Mouse (Mus musculus) ovary, postnatal 14 days (tissue): ENCODE data around the gene Tmem178b.

Experiments used
- DNase-seq: peaks from one replicate; pipeline ENCODE4 v3.0.0; 2022; ENCODE audit warnings: low spot score

The Tmem178b gene

GRCm38 (mm10) chr6:39919011-39919709 lies 46.1 kb downstream of the Tmem178b start:
- no peak for DNase-seq

- no peak for DNase-seq
Observed at GRCm38 (mm10) chr6:39926442-39926841, 53.4 kb downstream of the Tmem178b start.

DNA sequence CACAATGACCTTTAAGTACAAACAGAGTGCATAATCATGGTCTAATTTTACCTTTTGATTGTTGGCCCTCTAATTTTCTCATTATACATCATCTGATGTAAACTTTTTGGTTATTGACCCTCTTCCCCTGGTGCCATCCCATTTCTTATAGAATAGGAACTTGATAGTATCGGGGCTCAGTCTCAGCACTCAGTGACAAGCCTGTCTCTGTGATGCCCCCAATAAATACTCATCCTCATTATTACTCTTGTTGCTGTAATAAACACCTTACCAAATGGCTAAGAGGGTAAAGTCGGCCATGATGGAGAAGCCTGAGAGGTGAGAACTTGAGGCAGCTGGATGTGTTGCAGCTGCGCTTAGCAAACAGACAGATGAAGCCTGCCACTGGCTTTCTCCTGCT lies 63.5 kb downstream of the Tmem178b start:
- no peak for DNase-seq

DNA sequence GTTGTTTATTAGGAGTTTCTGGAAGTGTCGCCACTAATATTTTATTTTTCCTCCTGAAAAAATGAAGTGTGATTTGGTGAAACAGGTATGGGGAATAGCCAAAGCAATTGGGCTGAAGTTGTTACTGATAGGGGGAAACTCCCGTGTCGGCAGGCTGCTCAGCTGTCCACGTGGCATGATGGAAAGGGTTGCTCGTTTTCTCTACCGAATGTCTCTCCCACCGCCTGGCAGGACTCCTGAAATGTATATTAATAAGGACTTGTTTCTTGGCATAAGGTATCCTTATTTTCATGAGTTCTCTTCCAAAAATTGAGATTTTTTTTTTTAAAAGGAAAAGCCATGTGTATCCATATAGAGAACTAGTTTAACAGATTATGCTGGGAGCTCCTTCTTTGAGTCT lies 67.8 kb downstream of the Tmem178b start:
- no peak for DNase-seq

DNA sequence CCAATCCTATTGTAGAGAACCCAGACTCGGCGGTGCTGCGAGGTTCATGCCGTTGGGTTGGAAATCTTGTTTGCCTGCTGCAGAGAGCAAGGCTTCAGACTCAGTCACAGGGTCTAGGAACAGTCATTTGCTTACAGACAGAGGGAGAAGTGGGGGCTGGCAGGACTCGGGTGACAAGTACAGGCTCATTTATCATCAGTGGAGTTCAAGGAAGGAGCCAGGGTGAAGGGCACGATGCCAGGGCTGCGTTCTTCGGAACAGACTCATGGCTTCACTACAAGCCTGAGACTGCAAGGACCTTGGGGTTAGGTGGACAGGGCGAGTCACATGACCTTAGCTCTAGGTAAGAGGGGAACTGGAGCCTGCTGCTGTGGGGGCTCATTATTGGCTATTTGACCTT lies 71.8 kb downstream of the Tmem178b start:
- DNase-seq = no peak

DNA sequence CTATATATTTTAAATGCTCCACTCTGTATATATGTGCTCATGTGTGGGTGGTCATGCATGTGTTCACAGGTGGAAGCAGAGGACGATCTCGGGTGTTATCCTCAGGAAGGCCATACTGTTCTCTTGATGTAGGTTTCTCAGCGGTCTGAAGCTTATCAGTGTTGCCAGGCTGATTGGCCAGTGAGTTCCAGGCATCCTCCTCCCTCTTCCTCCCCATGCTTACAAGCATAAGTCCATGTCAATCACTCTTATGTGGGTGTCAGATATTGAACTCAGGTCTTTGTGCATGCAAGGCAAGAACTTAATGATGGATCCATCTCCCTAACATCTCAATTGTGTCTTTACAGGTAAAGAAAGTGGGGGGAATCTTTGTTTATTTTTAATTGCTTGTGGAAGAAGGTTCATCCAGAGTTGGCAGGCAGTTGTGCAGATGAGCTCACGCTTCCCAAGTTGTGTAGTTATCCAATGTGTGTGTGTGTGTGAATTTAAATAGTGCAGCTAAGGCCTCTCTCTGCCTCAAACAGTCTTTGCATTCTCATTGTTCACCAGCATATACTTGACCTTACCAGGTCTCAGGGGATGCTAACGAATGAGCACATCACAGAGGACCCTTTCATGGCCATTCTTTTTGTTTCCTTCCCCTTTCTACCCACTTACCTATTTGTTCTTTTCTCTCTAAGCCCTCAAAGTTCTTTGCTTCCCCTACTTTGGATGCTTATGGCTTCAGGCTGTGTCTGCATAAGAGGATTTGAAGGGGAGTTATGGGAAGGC lies 72.8 kb downstream of the Tmem178b start:
- no peak for DNase-seq

GRCm38 (mm10) chr6:39946601-39947000 lies 73.5 kb downstream of the Tmem178b start:
- DNase-seq = no peak

DNA sequence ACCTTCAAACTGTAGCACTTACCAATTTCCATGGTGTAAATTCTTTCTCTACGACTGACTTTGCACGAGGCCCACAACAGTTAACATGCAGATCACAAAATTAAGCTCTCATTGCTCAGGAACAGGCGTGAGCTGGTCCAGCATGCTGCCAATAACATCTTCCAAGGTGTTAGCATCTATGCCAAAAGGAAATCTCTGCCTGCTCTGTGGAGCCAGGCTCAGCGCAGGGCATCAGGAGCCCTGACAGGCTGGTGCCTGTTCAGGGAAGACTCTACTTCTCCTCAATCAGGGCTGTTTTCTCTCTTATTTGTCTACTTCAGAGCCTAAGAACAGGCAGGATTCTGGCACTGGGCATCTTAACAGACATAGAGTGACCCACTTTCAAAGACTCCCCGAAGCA lies 80.9 kb downstream of the Tmem178b start:
- DNase-seq = no peak

- DNase-seq = no peak
Observed at GRCm38 (mm10) chr6:39955211-39955610, 82.1 kb downstream of the Tmem178b start.

DNA sequence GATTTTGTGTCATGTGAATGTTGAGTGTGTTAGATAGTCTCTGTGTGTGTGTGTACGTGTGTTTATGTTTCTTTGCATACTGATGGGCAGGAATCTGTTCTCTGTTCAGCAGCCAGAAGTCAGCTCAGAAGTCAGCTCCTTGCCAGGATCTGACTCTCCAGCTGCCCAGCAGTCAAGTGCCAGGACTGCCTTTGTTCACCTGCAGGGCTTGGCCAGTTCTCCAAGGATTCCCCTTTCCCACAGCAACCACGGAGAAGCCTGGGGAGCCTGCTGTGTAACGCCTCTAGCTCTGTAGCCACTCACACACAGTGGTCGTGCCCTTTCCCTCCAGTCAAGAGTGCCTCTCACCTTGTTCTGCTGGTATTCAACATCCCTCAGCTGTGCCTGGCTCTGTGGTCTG lies 91.5 kb downstream of the Tmem178b start:
- DNase-seq = no peak

DNA sequence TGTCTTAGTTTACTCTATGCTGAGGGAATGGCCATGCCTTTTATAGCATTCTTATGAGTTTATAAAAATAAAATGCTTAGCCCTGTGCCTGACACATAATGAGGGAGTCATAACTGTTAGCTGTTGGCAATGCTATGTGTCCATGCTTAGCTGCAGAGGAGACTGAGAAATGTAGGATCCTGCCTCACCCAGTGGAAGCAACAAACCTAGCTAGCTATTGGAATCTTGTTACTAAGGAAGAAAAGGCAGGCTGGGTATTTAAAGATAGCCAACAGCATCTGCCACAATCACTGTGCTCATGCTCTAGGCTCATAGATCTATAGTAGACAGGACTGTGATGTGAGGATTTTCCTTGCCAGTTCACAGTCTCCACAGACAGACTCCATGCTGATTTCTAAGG lies 97.2 kb downstream of the Tmem178b start:
- no peak for DNase-seq

DNA sequence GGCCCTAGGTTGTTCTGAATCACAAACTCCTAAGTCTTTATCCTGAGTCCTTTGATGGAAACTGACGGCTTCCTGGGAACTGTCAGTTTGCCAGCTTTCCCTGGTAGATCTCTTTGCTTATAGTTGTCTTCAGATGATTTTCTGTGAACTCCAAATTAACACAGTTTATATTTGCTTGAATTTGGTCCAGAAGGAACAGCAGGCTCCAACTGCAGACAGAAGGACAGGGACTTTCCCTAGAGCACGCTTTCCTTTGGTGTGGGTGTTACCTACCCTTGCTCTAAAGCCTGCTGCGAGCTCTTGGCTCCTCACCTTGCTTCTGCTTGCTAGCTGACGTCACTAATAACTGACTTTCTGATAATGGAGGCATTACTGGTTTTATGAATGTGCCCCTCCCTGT lies 105.9 kb downstream of the Tmem178b start:
- no peak for DNase-seq

- no peak for DNase-seq
Observed at GRCm38 (mm10) chr6:39990772-39991171, 117.7 kb downstream of the Tmem178b start.

GRCm38 (mm10) chr6:39991922-39992321 lies 118.9 kb downstream of the Tmem178b start:
- no peak for DNase-seq

- no peak for DNase-seq
Observed at GRCm38 (mm10) chr6:40006006-40006765, 133.1 kb downstream of the Tmem178b start.

- DNase-seq = no peak
Observed at GRCm38 (mm10) chr6:40008166-40008907, 135.3 kb downstream of the Tmem178b start.

- no peak for DNase-seq
Observed at GRCm38 (mm10) chr6:40009718-40010117, 136.6 kb downstream of the Tmem178b start.

- DNase-seq = no peak
Observed at GRCm38 (mm10) chr6:40011066-40011465, 138.0 kb downstream of the Tmem178b start.

- DNase-seq = peak; percentile 13
Observed at GRCm38 (mm10) chr6:40011609-40012008, 138.5 kb downstream of the Tmem178b start.

DNA sequence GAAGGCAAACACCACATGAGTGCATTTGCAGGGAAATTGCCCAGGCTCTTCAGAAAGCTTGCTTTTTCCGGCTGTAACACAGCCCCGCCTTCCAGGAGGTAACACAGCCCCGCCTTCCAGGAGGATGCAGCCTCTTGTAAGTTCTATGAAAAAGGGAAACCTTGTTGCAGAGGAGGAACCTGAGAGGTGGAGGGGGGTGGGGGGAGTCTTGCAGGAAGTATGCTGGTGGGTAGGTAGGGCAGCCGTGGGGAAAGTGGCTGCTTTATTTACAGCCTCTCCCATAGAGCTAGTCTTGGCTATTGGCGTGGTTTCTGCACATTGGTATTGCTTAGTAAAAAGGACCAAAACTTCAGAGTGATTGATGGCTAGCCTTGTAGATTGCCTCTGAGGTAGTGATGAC lies 140.3 kb downstream of the Tmem178b start:
- DNase-seq = no peak

DNA sequence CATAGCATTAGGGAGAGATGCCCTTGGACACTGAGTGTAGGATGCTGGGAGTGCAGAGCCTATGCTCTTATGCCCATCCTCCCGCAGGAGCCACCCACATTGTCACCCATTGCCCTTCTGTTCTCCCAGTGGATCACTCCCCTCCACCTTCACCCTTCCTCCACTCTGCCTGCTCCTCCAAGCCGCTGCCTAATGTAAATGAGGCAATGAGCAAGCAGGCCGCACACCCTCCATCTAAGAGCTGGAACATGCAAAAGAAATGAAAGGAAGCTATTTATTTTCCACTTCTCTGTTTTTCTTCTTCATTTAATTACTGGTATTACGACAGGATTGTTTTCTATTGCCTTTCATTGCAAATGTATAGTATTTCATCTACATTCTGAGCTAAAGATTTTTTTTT lies 142.1 kb downstream of the Tmem178b start:
- DNase-seq = no peak
